Mouse (Mus musculus) CH12.LX (cell line): Measurements from ENCODE around the gene Ncln. TPM values are rescaled to one million over a fixed set of nuclear protein-coding genes. Genes with fewer than 3 reads are reported as not detected.

Experiments used
- DNase-seq: peaks from one replicate; pipeline ENCODE4 v3.0.0-alpha.2; 2013; ENCODE audit errors: extremely low read depth
- H3K27ac ChIP-seq: 2 replicates; pipeline ENCODE4 v1.5.1; 2012; ENCODE audit warnings: low read depth, mild to moderate bottlenecking, control low read depth, moderate library complexity; ENCODE audit not compliant: insufficient read depth
- H3K27me3 ChIP-seq: replicated peaks from 2 replicates; pipeline ENCODE3; 2012; ENCODE audit warnings: inconsistent platforms
- H3K36me3 ChIP-seq, 2 experiments: replicated peaks in 1 of 2; 2 replicates each; pipeline versions ENCODE3 to v1.6.1; 2012; ENCODE audit warnings: inconsistent platforms in 1 of 2, low read length in 1 of 2, mild to moderate bottlenecking in 1 of 2, mixed read lengths in 1 of 2, moderate library complexity in 1 of 2; ENCODE audit not compliant: control insufficient read depth in 1 of 2, insufficient read depth in 1 of 2
- H3K4me1 ChIP-seq, 2 experiments: 2 replicates each; pipeline ENCODE4 v1.6.1; 2012; ENCODE audit warnings: inconsistent platforms in 1 of 2, moderate library complexity in 1 of 2; ENCODE audit not compliant: insufficient read depth in 2 of 2, control insufficient read depth in 1 of 2
- H3K4me2 ChIP-seq: 2 replicates; pipeline ENCODE4 v1.6.1; 2012; ENCODE audit warnings: low read depth, mild to moderate bottlenecking, control low read depth; ENCODE audit not compliant: poor library complexity, insufficient read depth, severe bottlenecking
- H3K4me3 ChIP-seq, 3 experiments: fragments of 150-350 bp in 1 of 3; sonication (generic) in 1 of 3; replicated peaks in 1 of 3; 2 replicates each; pipeline versions ENCODE3 to v1.5.1; 2011 to 2012; ENCODE audit warnings: low read depth in 2 of 3, low read length in 2 of 3, mild to moderate bottlenecking in 2 of 3, moderate library complexity in 2 of 3, control low read depth in 1 of 3, improper control_type of control experiment in 1 of 3, inconsistent platforms in 1 of 3, mixed read lengths in 1 of 3; ENCODE audit not compliant: poor library complexity in 1 of 3
- H3K79me2 ChIP-seq: replicated peaks from 2 replicates; pipeline ENCODE4 v1.6.1; 2012; ENCODE audit warnings: mild to moderate bottlenecking, moderate library complexity; ENCODE audit not compliant: control insufficient read depth, poor library complexity, insufficient read depth, severe bottlenecking; ENCODE audit errors: extremely low read depth
- H3K9ac ChIP-seq: 2 replicates; pipeline ENCODE4 v1.6.1; 2012; ENCODE audit warnings: low read depth, mild to moderate bottlenecking, control low read depth, moderate library complexity; ENCODE audit not compliant: insufficient read depth
- H3K9me3 ChIP-seq: replicated peaks from 2 replicates; pipeline ENCODE3; 2012; ENCODE audit warnings: low read length, inconsistent platforms, mixed read lengths
- BHLHE40 ChIP-seq: IDR thresholded peaks from 2 replicates; pipeline ENCODE4 v1.6.1; 2011; ENCODE audit warnings: mild to moderate bottlenecking, low read depth, low read length, improper control_type of control experiment
- CHD1 ChIP-seq: IDR thresholded peaks from 2 replicates; pipeline ENCODE4 v1.6.1; 2012; ENCODE audit warnings: low read depth, low read length, improper control_type of control experiment, inconsistent platforms
- CHD2 ChIP-seq: IDR thresholded peaks from 2 replicates; pipeline ENCODE4 v1.6.1; 2011; ENCODE audit warnings: low read length, improper control_type of control experiment
- CTCF ChIP-seq, 2 experiments: IDR thresholded peaks in 1 of 2; conservative IDR thresholded peaks in 1 of 2; 2 replicates each; pipeline ENCODE4 v1.5.1; 2011 to 2012; ENCODE audit warnings: low read depth in 2 of 2, low read length in 2 of 2, improper control_type of control experiment in 1 of 2, inconsistent platforms in 1 of 2, mild to moderate bottlenecking in 1 of 2, moderate library complexity in 1 of 2
- E2F4 ChIP-seq: IDR thresholded peaks from 2 replicates; pipeline ENCODE4 v1.6.1; 2011; ENCODE audit warnings: low read depth, low read length, improper control_type of control experiment; ENCODE audit not compliant: insufficient replicate concordance
- ELF1 ChIP-seq: IDR thresholded peaks from 2 replicates; pipeline ENCODE4 v1.6.1; 2014; ENCODE audit warnings: low read depth, mild to moderate bottlenecking, inconsistent platforms, low read length, improper control_type of control experiment
- GABPA ChIP-seq: IDR thresholded peaks from 2 replicates; pipeline ENCODE4 v1.6.1; 2012; ENCODE audit warnings: low read depth, low read length, improper control_type of control experiment, inconsistent platforms; ENCODE audit not compliant: insufficient replicate concordance
- HCFC1 ChIP-seq: IDR thresholded peaks from 2 replicates; pipeline ENCODE4 v1.6.1; 2012; ENCODE audit warnings: low read depth, mild to moderate bottlenecking, inconsistent platforms, low read length, improper control_type of control experiment
- IRF4 ChIP-seq: IDR thresholded peaks from 2 replicates; pipeline ENCODE4 v1.6.1; 2014; ENCODE audit warnings: low read depth, mild to moderate bottlenecking, inconsistent platforms, low read length, improper control_type of control experiment
- JUN ChIP-seq: IDR thresholded peaks from 2 replicates; pipeline ENCODE4 v1.6.1; 2011; ENCODE audit warnings: low read depth, mild to moderate bottlenecking, low read length, improper control_type of control experiment, moderate library complexity; ENCODE audit not compliant: insufficient read depth
- JUND ChIP-seq: conservative IDR thresholded peaks from 2 replicates; pipeline ENCODE4 v1.6.1; 2011; ENCODE audit warnings: low read depth, low read length, improper control_type of control experiment
- KAT2A ChIP-seq: IDR thresholded peaks from 2 replicates; pipeline ENCODE4 v1.6.1; 2012; ENCODE audit warnings: low read length, improper control_type of control experiment, inconsistent platforms; ENCODE audit not compliant: insufficient replicate concordance
- MAX ChIP-seq: IDR thresholded peaks from 2 replicates; pipeline ENCODE4 v1.6.1; 2011; ENCODE audit warnings: low read length, improper control_type of control experiment
- MAZ ChIP-seq: IDR thresholded peaks from 2 replicates; pipeline ENCODE4 v1.6.1; 2012; ENCODE audit warnings: low read depth, mild to moderate bottlenecking, inconsistent platforms, low read length, improper control_type of control experiment, moderate library complexity
- MEF2A ChIP-seq: IDR thresholded peaks from 2 replicates; pipeline ENCODE4 v1.6.1; 2014; ENCODE audit warnings: low read depth, mild to moderate bottlenecking, inconsistent platforms, low read length, improper control_type of control experiment, borderline replicate concordance
- MXI1 ChIP-seq: IDR thresholded peaks from 2 replicates; pipeline ENCODE4 v1.6.1; 2011; ENCODE audit warnings: mild to moderate bottlenecking, low read depth, low read length, improper control_type of control experiment
- MYC ChIP-seq: IDR thresholded peaks from 2 replicates; pipeline ENCODE4 v1.6.1; 2011; ENCODE audit warnings: low read depth, mild to moderate bottlenecking, improper control_type of control experiment, low read length
- NELFE ChIP-seq: IDR thresholded peaks from 2 replicates; pipeline ENCODE4 v1.6.1; 2011; ENCODE audit warnings: low read depth, low read length, improper control_type of control experiment
- NRF1 ChIP-seq: IDR thresholded peaks from 2 replicates; pipeline ENCODE4 v1.6.1; 2014; ENCODE audit warnings: low read depth, mild to moderate bottlenecking, inconsistent platforms, low read length, improper control_type of control experiment, moderate library complexity
- PAX5 ChIP-seq: IDR thresholded peaks from 2 replicates; pipeline ENCODE4 v1.6.1; 2012; ENCODE audit warnings: low read length, inconsistent platforms, mixed read lengths
- POLR2A ChIP-seq: IDR thresholded peaks from 2 replicates; pipeline ENCODE4 v1.6.1; 2011; ENCODE audit warnings: low read depth, mild to moderate bottlenecking, improper control_type of control experiment, low read length
- POLR2AphosphoS2 ChIP-seq: IDR thresholded peaks from 2 replicates; pipeline ENCODE4 v1.6.1; 2011; ENCODE audit warnings: low read depth, low read length, improper control_type of control experiment
- SIN3A ChIP-seq: IDR thresholded peaks from 2 replicates; pipeline ENCODE4 v1.6.1; 2012; ENCODE audit warnings: low read length, improper control_type of control experiment, inconsistent platforms
- SMC3 ChIP-seq: IDR thresholded peaks from 2 replicates; pipeline ENCODE4 v1.6.1; 2011; ENCODE audit warnings: low read depth, low read length, improper control_type of control experiment
- TBP ChIP-seq: conservative IDR thresholded peaks from 2 replicates; pipeline ENCODE4 v1.6.1; 2011; ENCODE audit warnings: low read depth, low read length, improper control_type of control experiment
- TCF12 ChIP-seq: IDR thresholded peaks from 2 replicates; pipeline ENCODE4 v1.6.1; 2014; ENCODE audit warnings: low read depth, mild to moderate bottlenecking, inconsistent platforms, low read length, improper control_type of control experiment
- UBTF ChIP-seq: IDR thresholded peaks from 2 replicates; pipeline ENCODE4 v1.6.1; 2012; ENCODE audit warnings: low read depth, mild to moderate bottlenecking, inconsistent platforms, low read length, improper control_type of control experiment, moderate library complexity
- ZC3H11A ChIP-seq: IDR thresholded peaks from 2 replicates; pipeline ENCODE4 v1.6.1; 2012; ENCODE audit warnings: low read depth, mild to moderate bottlenecking, inconsistent platforms, low read length, improper control_type of control experiment
- ZKSCAN1 ChIP-seq: IDR thresholded peaks from 2 replicates; pipeline ENCODE4 v1.6.1; 2012; ENCODE audit warnings: low read depth, inconsistent platforms, low read length, improper control_type of control experiment, borderline replicate concordance
- dilution Hi-C: fragments of 300-500 bp; cut with MboI; formaldehyde crosslinking; loops from 2 replicates; pipeline ENCODE4 v1.14.3; 2020; ENCODE audit warnings: low sequenced_read_pairs; ENCODE audit not compliant: extremely low pct_unique_long_range_greater_than_20kb, extremely low pct_ligation_motif_present
- in situ Hi-C: fragments of 300-500 bp; cut with MboI; formaldehyde crosslinking; loops from 3 replicates; pipeline ENCODE4 v1.14.3; 2019; ENCODE audit warnings: low sequenced_read_pairs, low pct_ligation_motif_present, low pct_unique_long_range_greater_than_20kb, mixed read lengths
- polyA plus RNA-seq: library from polyadenylated mRNA; unstranded; fragments of >175 nt; gene quantifications from 2 replicates; pipeline ENCODE4 v1.2.1, GENCODE M21; 2012; ENCODE audit warnings: low read depth; ENCODE audit not compliant: insufficient read length
- total RNA-seq, 2 experiments: library from RNA; depleted of rRNA; stranded (reverse); fragments of 300-350 nt in 1 of 2; fragments of >200 nt in 1 of 2; gene quantifications; 2 replicates each; pipeline ENCODE4 v1.2.3; 2012 to 2014

Gene Ncln
- total RNA-seq (2012; rRNA removed) = 99.5 and 104 TPM in 2 replicates
- total RNA-seq (2014; rRNA removed) = 41.5 and 41.7 TPM in 2 replicates
- 80.5 and 89.5 TPM in 2 replicates for polyA plus RNA-seq

GRCm38 (mm10) chr10:81496264-81496901, at the start of gene Ncln:
Gene Ncln, minus strand, starts transcription at chr10:81496392.
- in situ Hi-C loops (loop anchor here (5.0 to 10.0 kb wide), 2 partner anchors 36 to 108 kb away; partner anchors contain the start of genes BC025920 and Tle6), dilution Hi-C loops (no loop called here)
- peak within 1 kb of the TSS; percentile 77 for H3K4me2 ChIP-seq
- TF ChIP-seq BHLHE40 = 0 out of 2 replicates have a peak, but pooled peaks have one; percentile 12
- peak; percentile 44; the same call in 1 of the 2 replicates for TF ChIP-seq ZKSCAN1
- peak; percentile 72; the same call in 1 of the 2 replicates for TF ChIP-seq POLR2AphosphoS2
- TF ChIP-seq IRF4 = peak; percentile 15; the same call in 1 of the 2 replicates
- no peak for TF ChIP-seq MAZ
- TF ChIP-seq HCFC1 = peak; percentile 97
- no peak for TF ChIP-seq SMC3
- peak; percentile 79 for TF ChIP-seq ELF1
- TF ChIP-seq E2F4 = 0 out of 2 replicates have a peak, but pooled peaks have one; percentile 66
- no peak; the same call in 1 of the 2 replicates for TF ChIP-seq CHD2
- TF ChIP-seq GABPA = peak; percentile 82; the same call in 1 of the 2 replicates
- peak; percentile 83 for TF ChIP-seq POLR2A
- no peak for TF ChIP-seq PAX5
- peak; percentile 71; the same call in 1 of the 2 replicates for TF ChIP-seq NELFE
- peak in 1 of 2 experiments; percentile 6; a peak in 1 of 4 replicates for TF ChIP-seq CTCF (conservative IDR thresholded peaks at IDR 0.05 in 1 of 2, IDR thresholded peaks at IDR 0.05 in 1 of 2; ENCODE audit: low read depth in 2 of 2, low read length in 2 of 2)
- TF ChIP-seq MAX = peak; percentile 98
- TF ChIP-seq TCF12 = peak; percentile 22; the same call in 1 of the 2 replicates
- TF ChIP-seq MXI1 = peak; percentile 85
- TF ChIP-seq SIN3A = peak; percentile 83
- no peak for TF ChIP-seq ZC3H11A
- TF ChIP-seq TBP = peak; percentile 79
- TF ChIP-seq MEF2A = 0 out of 2 replicates have a peak, but pooled peaks have one; percentile 24
- TF ChIP-seq JUND = no peak; the same call in 1 of the 2 replicates
- peak; percentile 34; the same call in 1 of the 2 replicates for TF ChIP-seq NRF1
- peak; percentile 97 for TF ChIP-seq KAT2A
- TF ChIP-seq UBTF = 0 out of 2 replicates have a peak, but pooled peaks have one; percentile 51
- TF ChIP-seq JUN = no peak
- no peak for TF ChIP-seq CHD1
- 0 out of 2 replicates have a peak, but pooled peaks have one; percentile 30 for TF ChIP-seq MYC
- DNase-seq = peak; percentile 98
- peaks cover 2% of the 10 kb centered on the region for H3K27me3 ChIP-seq
- H3K36me3 ChIP-seq = peaks cover 20 to 33% of the 10 kb centered on the region in 2 experiments
- H3K27ac ChIP-seq = 0 out of 2 replicates have a peak within 1 kb of the TSS, but pooled peaks have one; percentile 31
- peak within 1 kb of the TSS; percentile 77 for H3K9ac ChIP-seq
- H3K4me1 ChIP-seq = peaks cover 23 to 44% of the 10 kb centered on the region in 2 experiments
- peak within 1 kb of the TSS; percentile 89 to 99 (median 96) for H3K4me3 ChIP-seq
- peaks cover 25% of the 10 kb centered on the region for H3K79me2 ChIP-seq
- H3K9me3 ChIP-seq = no peaks in the 10 kb centered on the region
